Mouse (Mus musculus) lung, embryonic 16.5 days (tissue): ENCODE data around the gene Edc3. TPM values are rescaled to one million over a fixed set of nuclear protein-coding genes. Genes with fewer than 3 reads are reported as not detected.
A peak's percentile ranks its signal among the peaks of the same experiment; 100 is the strongest.

Experiments used
- ATAC-seq: fragments of 200-750 bp; cut with Nextera tagmentation; 2 replicates; pipeline ENCODE4 v1.8.0; 2017; ENCODE audit warnings: low read depth, mild to moderate bottlenecking, moderate library complexity
- H3K27ac ChIP-seq: fragments of 300-500 bp; sonication (generic); 2 replicates; pipeline ENCODE4 v1.5.1; 2014; ENCODE audit warnings: mild to moderate bottlenecking, control low read depth, low read length
- H3K27me3 ChIP-seq: fragments of 300-500 bp; sonication (generic); 2 replicates; pipeline ENCODE4 v1.6.1; 2014; ENCODE audit warnings: low read depth, low read length, mixed read lengths; ENCODE audit not compliant: control insufficient read depth, insufficient read depth
- H3K36me3 ChIP-seq: fragments of 300-500 bp; sonication (generic); 2 replicates; pipeline ENCODE4 v1.6.1; 2014; ENCODE audit warnings: low read length; ENCODE audit not compliant: control insufficient read depth, insufficient read depth
- H3K4me1 ChIP-seq: fragments of 300-500 bp; sonication (generic); replicated peaks from 2 replicates; pipeline ENCODE4 v1.6.1; 2014; ENCODE audit warnings: low read length, mixed read lengths; ENCODE audit not compliant: control insufficient read depth, insufficient read depth
- H3K4me2 ChIP-seq: fragments of 300-500 bp; sonication (generic); 2 replicates; pipeline ENCODE4 v1.6.1; 2014; ENCODE audit warnings: low read depth, low read length, control low read depth
- H3K4me3 ChIP-seq: fragments of 300-500 bp; sonication (generic); 2 replicates; pipeline ENCODE4 v1.5.1; 2014; ENCODE audit warnings: mild to moderate bottlenecking, low read length, control low read depth
- H3K9ac ChIP-seq: fragments of 300-500 bp; sonication (generic); 2 replicates; pipeline ENCODE4 v1.6.1; 2014; ENCODE audit warnings: low read length, control low read depth
- H3K9me3 ChIP-seq: fragments of 300-500 bp; sonication (generic); 2 replicates; pipeline ENCODE4 v1.6.1; 2016; ENCODE audit warnings: low read length; ENCODE audit not compliant: control insufficient read depth
- WGBS: fragments of 180-500 bp; shearing (Covaris S2); extraction: QIAGEN DNeasy Blood & Tissue Kit; methylation state at CpG from one replicate; pipeline ENCODE4 v1.1.7; 2014; 5-methylcytosine and 5-hydroxymethylcytosine counted together
- polyA plus RNA-seq: library from polyadenylated mRNA; unstranded; fragments of >200 nt; fragmentation: Nextera tagmentation; extraction: Ambion mirVana; gene quantifications from 2 replicates; pipeline ENCODE4 v1.2.1, GENCODE M21; 2015

Gene Edc3
- polyA plus RNA-seq, 1 experiment from 2014 or later, result 31.1 TPM

DNA sequence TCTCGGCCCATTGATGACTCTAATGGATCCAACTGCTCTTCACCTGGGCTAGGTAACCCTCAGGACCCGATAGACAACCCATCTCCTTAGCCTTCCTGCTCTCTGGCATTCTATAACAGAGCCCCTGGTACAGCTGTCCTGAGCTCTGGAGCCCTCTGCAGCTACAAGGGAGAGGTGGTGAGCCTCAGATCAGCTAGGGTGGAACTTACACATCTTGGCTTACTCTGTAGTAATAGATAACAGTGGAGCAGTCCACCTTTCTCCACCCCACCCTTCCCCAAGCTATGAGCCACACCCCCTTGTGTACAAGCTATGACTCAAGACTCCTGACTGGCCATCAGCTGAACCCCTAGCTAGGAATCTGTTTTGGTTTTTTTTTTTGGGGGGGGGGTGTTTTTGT is 62.5 kb downstream of the Edc3 start:
- ATAC-seq, result no peak
- WGBS, result 87% methylated on average over 2 of the region's 2 CpGs
- Histone ChIP-seq H3K27me3 (no peaks in the 10 kb centered on the region), H3K4me3 (no peak overlapping the region), H3K27ac (no peak overlapping the region), H3K4me1 (peaks cover 4% of the 10 kb centered on the region; the same call in 1 of the 2 replicates), H3K9me3 (no peaks in the 10 kb centered on the region), H3K4me2 (no peak overlapping the region), H3K36me3 (no peaks in the 10 kb centered on the region), H3K9ac (no peak overlapping the region)

DNA sequence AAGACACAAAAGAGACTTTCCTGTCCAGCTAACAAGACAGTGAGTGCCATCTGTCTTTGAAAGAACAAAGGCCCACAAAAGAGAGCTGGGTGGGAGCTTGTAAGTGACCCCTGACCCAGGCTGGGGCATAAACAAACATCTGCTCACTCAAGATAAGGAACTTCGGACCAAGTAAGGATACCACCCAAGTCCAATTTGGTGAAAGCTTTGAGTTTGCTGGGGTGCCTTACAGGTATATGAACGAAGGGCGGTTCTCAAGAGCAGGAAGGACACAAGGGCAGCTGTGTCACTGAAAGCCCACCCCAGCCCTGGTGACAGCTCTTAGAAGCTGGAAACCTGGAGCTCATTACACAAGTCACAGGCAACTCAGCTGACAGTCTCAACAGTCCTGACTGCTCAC is 65.4 kb downstream of the Edc3 start:
- WGBS, result 57% methylated on average over 3 of the region's 3 CpGs
- no peak overlapping the region for H3K27ac ChIP-seq
- ATAC-seq, result no peak

GRCm38 (mm10) chr9:57774168-57774567 is 65.8 kb downstream of the Edc3 start:
- no peaks in the 10 kb centered on the region for H3K4me1 ChIP-seq
- WGBS, result 3% methylated on average over 1 of the region's 1 CpGs
- no peaks in the 10 kb centered on the region for H3K27me3 ChIP-seq
- H3K4me3 ChIP-seq, result no peak overlapping the region
- no peak overlapping the region for H3K27ac ChIP-seq
- no peaks in the 10 kb centered on the region for H3K36me3 ChIP-seq
- ATAC-seq, result no peak
- no peak overlapping the region for H3K4me2 ChIP-seq
- no peaks in the 10 kb centered on the region for H3K9me3 ChIP-seq
- no peak overlapping the region for H3K9ac ChIP-seq

More for the DNA sequence above, 65.4 kb downstream of the Edc3 start:
- no peak overlapping the region for H3K4me3 ChIP-seq
- no peak overlapping the region for H3K9ac ChIP-seq
- H3K27me3 ChIP-seq, result no peaks in the 10 kb centered on the region
- H3K9me3 ChIP-seq, result no peaks in the 10 kb centered on the region
- H3K4me1 ChIP-seq, result no peaks in the 10 kb centered on the region
- no peak overlapping the region for H3K4me2 ChIP-seq
- no peaks in the 10 kb centered on the region for H3K36me3 ChIP-seq

- no peaks in the 10 kb centered on the region for H3K4me1 ChIP-seq
- no peak for ATAC-seq
- no peak overlapping the region for H3K9ac ChIP-seq
- H3K27ac ChIP-seq, result no peak overlapping the region
- H3K9me3 ChIP-seq, result no peaks in the 10 kb centered on the region
- no peak overlapping the region for H3K4me2 ChIP-seq
- H3K27me3 ChIP-seq, result no peaks in the 10 kb centered on the region
- no peaks in the 10 kb centered on the region for H3K36me3 ChIP-seq
- H3K4me3 ChIP-seq, result no peak overlapping the region
- WGBS, result 59% methylated on average over 5 of the region's 5 CpGs
Measured at GRCm38 (mm10) chr9:57775026-57775425, 66.7 kb downstream of the Edc3 start.

GRCm38 (mm10) chr9:57775736-57776135 is 67.4 kb downstream of the Edc3 start:
- no peaks in the 10 kb centered on the region for H3K9me3 ChIP-seq

DNA sequence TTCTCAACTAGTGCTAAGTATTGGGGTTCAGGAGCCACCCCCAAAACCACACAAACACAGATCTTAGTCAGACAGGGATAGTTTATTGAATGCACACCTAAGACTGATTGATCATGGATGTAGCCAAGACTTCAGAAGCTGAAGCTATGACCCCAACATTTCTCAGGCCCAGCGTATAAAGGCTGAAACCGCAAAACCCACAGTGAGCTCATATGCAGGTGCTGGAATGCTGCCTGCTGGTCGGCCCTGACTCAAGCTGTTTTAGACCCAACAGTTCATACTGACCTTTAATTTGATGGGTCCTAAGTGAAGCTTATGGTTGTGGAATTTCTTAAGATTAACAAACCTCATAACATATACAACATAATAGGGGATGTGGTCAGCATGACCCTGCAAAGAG is 74.3 kb downstream of the Edc3 start:
- H3K4me1 ChIP-seq, result no peaks in the 10 kb centered on the region
- no peaks in the 10 kb centered on the region for H3K36me3 ChIP-seq
- H3K27ac ChIP-seq, result no peak overlapping the region
- 83% methylated on average over 3 of the region's 3 CpGs for WGBS
- ATAC-seq, result no peak
- H3K4me3 ChIP-seq, result no peak overlapping the region
- H3K9me3 ChIP-seq, result no peaks in the 10 kb centered on the region
- H3K9ac ChIP-seq, result no peak overlapping the region
- no peaks in the 10 kb centered on the region for H3K27me3 ChIP-seq
- H3K4me2 ChIP-seq, result no peak overlapping the region

More at GRCm38 (mm10) chr9:57775736-57776135, 67.4 kb downstream of the Edc3 start:
- Histone ChIP-seq H3K4me3 (no peak overlapping the region), H3K9ac (no peak overlapping the region), H3K36me3 (no peaks in the 10 kb centered on the region), H3K4me1 (no peaks in the 10 kb centered on the region), H3K4me2 (no peak overlapping the region), H3K27ac (no peak overlapping the region), H3K27me3 (no peaks in the 10 kb centered on the region)
- ATAC-seq, result no peak
- 68% methylated on average over 4 of the region's 4 CpGs for WGBS

- Histone ChIP-seq H3K4me1 (no peaks in the 10 kb centered on the region), H3K36me3 (no peaks in the 10 kb centered on the region; the same call in 1 of the 2 replicates), H3K9me3 (no peaks in the 10 kb centered on the region), H3K27ac (no peak overlapping the region), H3K9ac (no peak overlapping the region), H3K4me2 (no peak overlapping the region), H3K27me3 (no peaks in the 10 kb centered on the region), H3K4me3 (no peak overlapping the region)
- no peak for ATAC-seq
- WGBS, result 75% methylated on average over 3 of the region's 3 CpGs
Measured at GRCm38 (mm10) chr9:57789733-57790132, 81.4 kb downstream of the Edc3 start.

DNA sequence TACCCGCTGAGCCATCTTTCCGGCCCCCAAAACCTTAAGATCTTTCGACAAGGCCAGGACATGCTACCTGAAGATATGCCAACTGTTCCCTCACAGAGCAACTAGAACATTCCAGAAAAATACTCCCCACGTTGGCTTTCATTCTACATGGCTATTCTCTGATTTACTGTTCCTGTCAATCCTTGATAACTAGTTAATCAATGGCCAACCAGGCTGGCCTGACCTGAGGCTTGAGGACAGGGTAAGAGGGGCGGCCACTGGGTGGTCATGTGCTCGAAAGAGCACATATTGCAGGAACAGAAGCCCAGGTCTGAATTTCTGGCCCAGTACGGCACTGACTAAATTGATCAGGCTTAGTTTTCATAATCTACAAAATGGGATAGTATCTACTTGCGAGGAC is 89.1 kb downstream of the Edc3 start:
- no peak for ATAC-seq
- no peaks in the 10 kb centered on the region for H3K27me3 ChIP-seq
- no peak overlapping the region for H3K27ac ChIP-seq
- H3K4me3 ChIP-seq, result no peak overlapping the region
- no peak overlapping the region for H3K4me2 ChIP-seq
- 91% methylated on average over 8 of the region's 8 CpGs for WGBS
- H3K9me3 ChIP-seq, result no peaks in the 10 kb centered on the region
- no peaks in the 10 kb centered on the region; the same call in 1 of the 2 replicates for H3K36me3 ChIP-seq
- peaks cover 7% of the 10 kb centered on the region for H3K4me1 ChIP-seq
- no peak overlapping the region for H3K9ac ChIP-seq

DNA sequence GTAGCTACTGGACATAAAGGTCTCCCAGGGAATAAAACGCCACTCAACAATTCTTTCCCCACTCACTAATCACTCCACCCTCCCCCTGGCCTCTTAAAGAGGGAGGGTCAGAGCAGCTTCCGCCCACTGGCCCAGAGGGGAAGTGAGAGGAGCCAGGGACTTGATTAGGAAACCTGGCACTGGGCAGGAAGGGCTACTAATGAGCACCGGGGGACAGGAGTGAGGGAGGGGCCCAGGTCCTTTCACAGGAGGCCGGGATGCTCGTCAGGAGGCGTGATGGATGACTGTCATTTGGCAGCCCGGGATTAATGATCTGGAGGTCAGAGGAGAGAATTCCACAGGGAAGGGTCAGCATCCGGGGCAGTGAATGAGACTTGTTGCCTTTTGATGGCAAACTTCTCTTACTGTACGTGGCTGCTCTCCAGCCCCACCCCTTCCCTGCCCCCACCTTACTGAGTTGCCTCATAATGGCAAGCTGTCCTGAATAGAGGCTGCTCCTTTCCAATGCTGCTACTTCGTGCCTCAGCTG is 90.4 kb downstream of the Edc3 start:
- peak overlapping the region; percentile 9; the same call in 1 of the 2 replicates for H3K27ac ChIP-seq
- peak; percentile 87 for ATAC-seq
- no peak overlapping the region for H3K9ac ChIP-seq
- H3K4me2 ChIP-seq, result no peak overlapping the region
- 14% methylated on average over 10 of the region's 10 CpGs for WGBS
- H3K9me3 ChIP-seq, result no peaks in the 10 kb centered on the region
- H3K4me3 ChIP-seq, result no peak overlapping the region
- H3K27me3 ChIP-seq, result no peaks in the 10 kb centered on the region
- H3K4me1 ChIP-seq, result peaks cover 14% of the 10 kb centered on the region
- H3K36me3 ChIP-seq, result no peaks in the 10 kb centered on the region
